Mouse (Mus musculus): ENCODE results near the gene Asgr1.

Asgr1 gene

DNA sequence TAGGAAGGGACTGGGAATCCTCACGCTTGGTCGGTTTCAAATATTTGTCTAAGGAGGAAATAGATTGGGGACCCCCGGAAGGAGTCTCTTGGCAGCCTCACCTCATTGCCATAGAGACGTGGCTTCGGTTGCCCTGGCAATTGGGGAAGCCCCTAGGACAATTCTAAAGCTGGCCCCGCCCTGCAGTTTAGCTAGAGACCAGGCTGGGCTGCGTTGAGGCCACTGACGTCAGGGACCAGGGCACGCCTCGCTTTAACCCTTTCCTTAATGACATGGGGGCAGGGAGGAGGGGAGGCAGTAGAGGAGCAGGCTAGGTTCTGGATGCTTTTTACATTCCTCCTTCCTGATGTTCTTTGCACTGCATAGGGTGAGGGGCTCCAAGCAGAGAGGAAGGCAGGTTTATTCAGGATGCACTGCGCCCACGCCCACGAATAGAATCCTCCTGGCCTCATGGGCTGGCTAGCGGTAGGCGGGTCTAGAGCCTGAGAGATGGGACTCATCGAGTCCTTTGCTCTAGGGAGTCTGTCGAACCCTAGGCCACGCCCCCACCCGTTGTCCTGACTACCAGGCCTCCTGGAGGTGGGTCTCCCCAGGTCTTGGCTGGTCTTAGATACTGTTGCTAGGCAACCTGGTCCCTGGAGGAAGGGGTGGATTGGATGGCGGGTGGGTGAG, 24.6 kb upstream of the Asgr1 start:
- no peak for TF ChIP-seq POU5F1 (IDR thresholded peaks at IDR 0.05; ENCODE audit: borderline replicate concordance, low read length)
- no peak for TF ChIP-seq NANOG (IDR thresholded peaks at IDR 0.05; ENCODE audit: borderline replicate concordance, low read length)
- no peak for TF ChIP-seq CTCF (conservative IDR thresholded peaks at IDR 0.05; ENCODE audit: low read length)
- peak overlapping the region; percentile 71 for H3K4me3 ChIP-seq (replicated peaks; ENCODE audit: low read length)
- H3K9me3 ChIP-seq (ENCODE audit: low read length) = no peaks in the 10 kb centered on the region

GRCm38 (mm10) chr11:70029829-70030550, 23.9 kb upstream of the Asgr1 start:
- H3K27me3 ChIP-seq (ENCODE audit: insufficient read depth, low read length) = peaks cover 24% of the 10 kb centered on the region
- H3K9me3 ChIP-seq (ENCODE audit: low read length) = no peaks in the 10 kb centered on the region
- 0 out of 2 replicates have a peak overlapping the region, but pooled peaks have one; percentile 71 for H3K4me3 ChIP-seq (replicated peaks; ENCODE audit: low read length)
- H3K36me3 ChIP-seq (ENCODE audit: insufficient read depth, low read length) = peaks cover 14% of the 10 kb centered on the region
- TF ChIP-seq POU5F1 (IDR thresholded peaks at IDR 0.05; ENCODE audit: borderline replicate concordance, low read length) (no peak), NANOG (IDR thresholded peaks at IDR 0.05; ENCODE audit: borderline replicate concordance, low read length) (no peak), CTCF (conservative IDR thresholded peaks at IDR 0.05; ENCODE audit: low read length) (no peak)
- H3K4me1 ChIP-seq (replicated peaks; ENCODE audit: low read depth, low read length) = peaks cover 61% of the 10 kb centered on the region

More for the DNA sequence above, 24.6 kb upstream of the Asgr1 start:
- H3K4me1 ChIP-seq (replicated peaks; ENCODE audit: low read depth, low read length) = peaks cover 63% of the 10 kb centered on the region
- H3K36me3 ChIP-seq (ENCODE audit: insufficient read depth, low read length) = peaks cover 14% of the 10 kb centered on the region
- peaks cover 30% of the 10 kb centered on the region for H3K27me3 ChIP-seq (ENCODE audit: insufficient read depth, low read length)

DNA sequence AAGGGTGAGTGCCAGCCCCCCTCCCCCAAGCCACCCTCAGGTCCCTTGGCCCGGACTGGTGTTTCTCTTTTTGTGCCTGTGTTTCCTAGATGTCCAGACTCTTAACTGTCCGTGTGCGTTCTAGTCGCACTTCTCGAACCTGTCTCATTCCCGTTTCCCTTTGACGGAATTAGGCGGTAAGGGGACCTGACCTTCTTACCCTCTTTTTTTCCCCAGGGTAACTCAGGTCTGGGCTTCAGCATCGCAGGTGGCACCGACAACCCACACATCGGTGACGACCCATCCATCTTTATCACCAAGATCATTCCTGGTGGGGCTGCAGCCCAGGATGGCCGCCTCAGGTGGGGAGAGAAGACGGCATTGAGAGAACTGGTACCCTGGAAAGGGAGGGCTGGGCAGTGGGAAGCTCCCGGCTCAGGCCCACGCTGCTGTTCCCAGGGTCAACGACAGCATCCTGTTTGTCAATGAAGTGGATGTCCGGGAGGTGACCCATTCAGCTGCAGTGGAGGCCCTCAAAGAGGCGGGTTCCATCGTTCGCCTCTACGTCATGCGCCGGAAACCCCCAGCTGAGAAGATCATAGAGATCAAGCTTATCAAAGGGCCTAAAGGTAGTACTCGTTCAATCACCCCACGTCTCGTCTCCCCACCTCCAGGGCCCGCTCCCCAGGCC, 23.1 kb upstream of the Asgr1 start:
- H3K27me3 ChIP-seq (ENCODE audit: insufficient read depth, low read length) = peaks cover 16% of the 10 kb centered on the region
- peaks cover 56% of the 10 kb centered on the region for H3K4me1 ChIP-seq (replicated peaks; ENCODE audit: low read depth, low read length)
- TF ChIP-seq CTCF (conservative IDR thresholded peaks at IDR 0.05; ENCODE audit: low read length) = no peak
- TF ChIP-seq POU5F1 (IDR thresholded peaks at IDR 0.05; ENCODE audit: borderline replicate concordance, low read length) = no peak
- TF ChIP-seq NANOG (IDR thresholded peaks at IDR 0.05; ENCODE audit: borderline replicate concordance, low read length) = no peak
- no peak overlapping the region for H3K4me3 ChIP-seq (replicated peaks; ENCODE audit: low read length)
- H3K9me3 ChIP-seq (ENCODE audit: low read length) = no peaks in the 10 kb centered on the region
- H3K36me3 ChIP-seq (ENCODE audit: insufficient read depth, low read length) = peaks cover 14% of the 10 kb centered on the region

- H3K9me3 ChIP-seq (ENCODE audit: low read length) = no peaks in the 10 kb centered on the region
- peaks cover 11% of the 10 kb centered on the region for H3K27me3 ChIP-seq (ENCODE audit: insufficient read depth, low read length)
- H3K36me3 ChIP-seq (ENCODE audit: insufficient read depth, low read length) = peaks cover 14% of the 10 kb centered on the region
- TF ChIP-seq CTCF (conservative IDR thresholded peaks at IDR 0.05; ENCODE audit: low read length) = no peak
- no peak for TF ChIP-seq POU5F1 (IDR thresholded peaks at IDR 0.05; ENCODE audit: borderline replicate concordance, low read length)
- no peak for TF ChIP-seq NANOG (IDR thresholded peaks at IDR 0.05; ENCODE audit: borderline replicate concordance, low read length)
- no peak overlapping the region for H3K4me3 ChIP-seq (replicated peaks; ENCODE audit: low read length)
- H3K4me1 ChIP-seq (replicated peaks; ENCODE audit: low read depth, low read length) = peaks cover 51% of the 10 kb centered on the region
Observed at GRCm38 (mm10) chr11:70031321-70031670, 22.6 kb upstream of the Asgr1 start.

DNA sequence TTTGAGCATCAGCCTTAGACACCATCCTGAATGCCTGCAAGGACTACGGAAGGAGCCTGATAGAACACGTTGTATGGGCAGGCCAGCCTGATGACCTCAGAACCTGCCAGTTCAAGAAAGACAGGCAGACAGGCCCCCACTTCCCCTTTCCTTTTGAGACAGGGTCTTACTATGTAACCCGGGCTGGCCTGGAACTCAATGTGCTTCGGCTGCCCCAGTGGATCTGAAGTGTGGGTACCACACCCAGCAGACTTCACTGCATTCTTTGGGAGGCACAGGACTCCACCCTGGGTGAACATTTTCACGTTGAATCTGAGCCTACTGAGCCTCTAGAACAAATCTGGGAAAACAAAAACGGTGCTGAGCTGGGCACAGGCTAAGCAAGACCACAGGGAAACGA, 15.7 kb upstream of the Asgr1 start:
- peaks cover 6% of the 10 kb centered on the region; the same call in 1 of the 2 replicates for H3K27me3 ChIP-seq (ENCODE audit: insufficient read depth, low read length)
- peaks cover 37% of the 10 kb centered on the region for H3K4me1 ChIP-seq (replicated peaks; ENCODE audit: low read depth, low read length)
- no peak for TF ChIP-seq POU5F1 (IDR thresholded peaks at IDR 0.05; ENCODE audit: borderline replicate concordance, low read length)
- TF ChIP-seq CTCF (conservative IDR thresholded peaks at IDR 0.05; ENCODE audit: low read length) = no peak
- H3K4me3 ChIP-seq (replicated peaks; ENCODE audit: low read length) = no peak overlapping the region
- no peaks in the 10 kb centered on the region for H3K36me3 ChIP-seq (ENCODE audit: insufficient read depth, low read length)
- H3K9me3 ChIP-seq (ENCODE audit: low read length) = no peaks in the 10 kb centered on the region

DNA sequence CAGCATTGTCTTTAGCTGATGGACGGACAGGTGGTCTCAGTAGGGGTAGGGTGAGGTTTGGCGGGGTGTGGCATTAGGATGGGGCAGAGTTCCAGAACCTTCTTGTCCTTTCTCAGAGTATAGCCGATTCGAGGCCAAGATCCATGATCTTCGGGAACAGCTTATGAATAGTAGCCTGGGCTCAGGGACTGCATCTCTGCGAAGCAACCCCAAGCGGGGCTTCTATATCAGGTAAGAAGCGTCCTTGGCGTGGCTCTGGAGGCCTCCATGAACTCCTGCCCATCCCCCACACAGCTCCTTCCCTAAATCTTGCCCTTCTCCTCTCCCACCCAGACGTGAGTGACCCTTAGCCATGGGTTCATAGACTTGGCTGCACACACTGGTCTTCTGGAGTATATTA, 14.3 kb upstream of the Asgr1 start:
- Histone ChIP-seq H3K9me3 (ENCODE audit: low read length) (no peaks in the 10 kb centered on the region), H3K36me3 (ENCODE audit: insufficient read depth, low read length) (no peaks in the 10 kb centered on the region), H3K4me1 (replicated peaks; ENCODE audit: low read depth, low read length) (peaks cover 49% of the 10 kb centered on the region), H3K27me3 (ENCODE audit: insufficient read depth, low read length) (peaks cover 6% of the 10 kb centered on the region; the same call in 1 of the 2 replicates), H3K4me3 (replicated peaks; ENCODE audit: low read length) (no peak overlapping the region)
- TF ChIP-seq CTCF (conservative IDR thresholded peaks at IDR 0.05; ENCODE audit: low read length) = no peak

DNA sequence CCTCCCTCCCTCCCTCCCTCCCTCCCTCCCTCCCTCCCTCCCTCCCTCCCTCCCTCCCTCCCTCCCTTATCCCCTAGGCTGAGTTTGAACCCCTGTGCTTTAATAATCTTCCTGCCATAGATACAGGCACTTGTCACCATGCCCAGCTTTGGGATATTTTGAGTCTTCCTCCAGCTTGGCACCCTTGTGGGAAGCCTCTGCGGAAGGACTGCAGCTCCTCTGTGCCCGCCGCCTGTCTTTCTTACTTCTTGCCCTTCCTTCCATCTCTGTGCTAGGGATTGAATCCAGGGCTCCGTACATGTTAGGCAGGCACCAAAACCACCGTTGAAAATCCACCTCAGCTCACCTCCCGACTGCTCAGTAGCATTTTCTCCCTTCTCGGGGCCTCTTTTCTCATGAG, 13.7 kb upstream of the Asgr1 start:
- Histone ChIP-seq H3K36me3 (ENCODE audit: insufficient read depth, low read length) (no peaks in the 10 kb centered on the region), H3K9me3 (ENCODE audit: low read length) (no peaks in the 10 kb centered on the region), H3K4me3 (replicated peaks; ENCODE audit: low read length) (no peak overlapping the region), H3K27me3 (ENCODE audit: insufficient read depth, low read length) (peaks cover 6% of the 10 kb centered on the region; the same call in 1 of the 2 replicates), H3K4me1 (replicated peaks; ENCODE audit: low read depth, low read length) (peaks cover 49% of the 10 kb centered on the region)
- TF ChIP-seq POU5F1 (IDR thresholded peaks at IDR 0.05; ENCODE audit: borderline replicate concordance, low read length) (no peak), CTCF (conservative IDR thresholded peaks at IDR 0.05; ENCODE audit: low read length) (no peak), NANOG (IDR thresholded peaks at IDR 0.05; ENCODE audit: borderline replicate concordance, low read length) (no peak)

DNA sequence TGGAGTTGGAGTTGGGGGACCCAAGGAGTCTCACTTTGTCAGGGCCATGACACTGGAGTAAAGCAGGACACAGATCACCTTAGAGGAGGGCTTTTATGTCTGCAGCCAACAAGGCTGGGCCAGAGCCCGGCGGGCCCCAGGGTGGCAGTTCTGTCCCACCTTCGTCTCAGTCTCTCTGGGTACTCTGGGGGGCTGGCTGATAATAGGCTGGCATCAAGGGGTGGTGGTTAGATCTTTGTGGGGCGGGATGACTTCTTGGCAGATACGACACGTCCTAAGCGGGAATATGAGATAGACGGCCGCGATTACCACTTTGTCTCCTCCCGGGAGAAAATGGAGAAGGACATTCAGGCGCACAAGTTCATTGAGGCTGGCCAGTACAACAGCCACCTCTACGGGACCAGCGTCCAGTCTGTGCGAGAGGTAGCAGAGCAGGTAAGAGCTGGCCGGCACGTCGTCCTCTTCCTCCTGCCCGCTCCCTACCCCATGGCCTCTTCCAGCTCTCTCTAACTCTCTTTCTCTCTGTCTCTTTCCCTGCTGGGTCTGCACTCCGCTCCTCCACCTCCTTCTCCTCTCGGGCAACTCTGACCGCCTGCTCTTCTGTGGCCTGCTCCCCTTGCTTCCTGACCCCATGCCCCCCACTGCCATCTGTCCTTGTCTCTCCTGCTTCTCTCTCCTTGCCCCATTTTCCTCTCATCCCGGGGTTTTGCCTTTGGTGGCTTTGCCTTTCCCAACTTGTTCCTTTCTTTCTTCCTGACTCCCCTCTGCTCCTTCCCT, 11.4 kb upstream of the Asgr1 start:
- no peaks in the 10 kb centered on the region for H3K9me3 ChIP-seq (ENCODE audit: low read length)
- TF ChIP-seq NANOG (IDR thresholded peaks at IDR 0.05; ENCODE audit: borderline replicate concordance, low read length) (no peak), CTCF (conservative IDR thresholded peaks at IDR 0.05; ENCODE audit: low read length) (no peak), POU5F1 (IDR thresholded peaks at IDR 0.05; ENCODE audit: borderline replicate concordance, low read length) (no peak)
- no peak overlapping the region for H3K4me3 ChIP-seq (replicated peaks; ENCODE audit: low read length)
- H3K4me1 ChIP-seq (replicated peaks; ENCODE audit: low read depth, low read length) = peaks cover 54% of the 10 kb centered on the region
- H3K27me3 ChIP-seq (ENCODE audit: insufficient read depth, low read length) = peaks cover 6% of the 10 kb centered on the region; the same call in 1 of the 2 replicates
- H3K36me3 ChIP-seq (ENCODE audit: insufficient read depth, low read length) = no peaks in the 10 kb centered on the region
